Mouse (Mus musculus) left cerebral cortex, adult 11 months (tissue): ENCODE measurements around the gene Apoc4.

Source experiments
- DNase-seq: peaks from one replicate; pipeline ENCODE4 v3.0.0; 2022; ENCODE audit warnings: low spot score

Apoc4 gene

GRCm38 (mm10) chr7:19676662-19677061, 4.6 kb downstream of the Apoc4 start:
- DNase-seq: no peak

- DNase-seq: no peak
Measured at GRCm38 (mm10) chr7:19675824-19676223, 5.5 kb downstream of the Apoc4 start.

GRCm38 (mm10) chr7:19673083-19673699, 8.1 kb downstream of the Apoc4 start:
- DNase-seq: no peak

- no peak for DNase-seq
Measured at GRCm38 (mm10) chr7:19671511-19671910, 9.8 kb downstream of the Apoc4 start.

GRCm38 (mm10) chr7:19668947-19669721, 12.1 kb downstream of the Apoc4 start:
- DNase-seq: peak; percentile 93

- DNase-seq: no peak
Measured at GRCm38 (mm10) chr7:19667434-19667833, 13.8 kb downstream of the Apoc4 start.

GRCm38 (mm10) chr7:19666750-19667149, 14.5 kb downstream of the Apoc4 start:
- DNase-seq: no peak

- DNase-seq: peak; percentile 95
Measured at GRCm38 (mm10) chr7:19664955-19665841, 16.1 kb downstream of the Apoc4 start, which contains the start of gene Clptm1. Gene Clptm1, minus strand, starts transcription at chr7:19665033.

GRCm38 (mm10) chr7:19664455-19664954, 16.8 kb downstream of the Apoc4 start:
- no peak for DNase-seq

GRCm38 (mm10) chr7:19663940-19664339, 17.3 kb downstream of the Apoc4 start:
- DNase-seq: no peak

GRCm38 (mm10) chr7:19652614-19653013, 28.7 kb downstream of the Apoc4 start:
- DNase-seq: no peak

- no peak for DNase-seq
Measured at GRCm38 (mm10) chr7:19651063-19651786, 30.1 kb downstream of the Apoc4 start.

GRCm38 (mm10) chr7:19641223-19641622, 40.1 kb downstream of the Apoc4 start:
- DNase-seq: no peak

GRCm38 (mm10) chr7:19635074-19635827, 46.0 kb downstream of the Apoc4 start:
- DNase-seq: no peak

GRCm38 (mm10) chr7:19634591-19634990, 46.7 kb downstream of the Apoc4 start:
- no peak for DNase-seq

GRCm38 (mm10) chr7:19633855-19634254, 47.4 kb downstream of the Apoc4 start:
- no peak for DNase-seq

- DNase-seq: no peak
Measured at GRCm38 (mm10) chr7:19633197-19633596, 48.1 kb downstream of the Apoc4 start.

GRCm38 (mm10) chr7:19632720-19633119, 48.6 kb downstream of the Apoc4 start:
- no peak for DNase-seq

GRCm38 (mm10) chr7:19632275-19632674, 49.0 kb downstream of the Apoc4 start:
- no peak for DNase-seq

GRCm38 (mm10) chr7:19629361-19629734, 51.9 kb downstream of the Apoc4 start, which contains the start of gene Relb:
Gene Relb, minus strand, starts transcription at chr7:19629438.
- DNase-seq: peak; percentile 81
